Mouse (Mus musculus): ENCODE results near the gene Eif2ak4. TPM values are rescaled to one million over a fixed set of nuclear protein-coding genes. Genes with fewer than 3 reads are reported as not detected.
A peak's percentile ranks its signal among the peaks of the same experiment; 100 is the strongest.

The Eif2ak4 gene
- total RNA-seq, 2 experiments from 2014 or later: 12.7 to 16.3 TPM

GRCm38 (mm10) chr2:118497890-118498289, 109.5 kb downstream of the Eif2ak4 start:
- ATAC-seq (replicated peaks; ENCODE audit: poor library complexity, severe bottlenecking): no peak

GRCm38 (mm10) chr2:118498476-118498875, 110.1 kb downstream of the Eif2ak4 start:
- ATAC-seq (replicated peaks; ENCODE audit: poor library complexity, severe bottlenecking): no peak

- peak; percentile 91 for ATAC-seq (replicated peaks; ENCODE audit: poor library complexity, severe bottlenecking)
These were observed 110.9 kb downstream of the Eif2ak4 start for GRCm38 (mm10) chr2:118499135-118499961.

GRCm38 (mm10) chr2:118500191-118500590, 111.8 kb downstream of the Eif2ak4 start:
- ATAC-seq (replicated peaks; ENCODE audit: poor library complexity, severe bottlenecking): no peak

- ATAC-seq (replicated peaks; ENCODE audit: poor library complexity, severe bottlenecking): peak; percentile 71
These were observed 118.7 kb downstream of the Eif2ak4 start for GRCm38 (mm10) chr2:118507126-118507525.

- no peak for ATAC-seq (replicated peaks; ENCODE audit: poor library complexity, severe bottlenecking)
These were observed 121.4 kb downstream of the Eif2ak4 start for GRCm38 (mm10) chr2:118509688-118510446.

GRCm38 (mm10) chr2:118510447-118511310, 122.3 kb downstream of the Eif2ak4 start:
- ATAC-seq (replicated peaks; ENCODE audit: poor library complexity, severe bottlenecking): no peak

GRCm38 (mm10) chr2:118511779-118512417, 123.5 kb downstream of the Eif2ak4 start:
- peak; percentile 46 for ATAC-seq (replicated peaks; ENCODE audit: poor library complexity, severe bottlenecking)

- ATAC-seq (replicated peaks; ENCODE audit: poor library complexity, severe bottlenecking): peak; percentile 50
These were observed 124.3 kb downstream of the Eif2ak4 start for GRCm38 (mm10) chr2:118512418-118513377.

- ATAC-seq (replicated peaks; ENCODE audit: poor library complexity, severe bottlenecking): 0 out of 2 replicates have a peak, but pooled peaks have one; percentile 3
These were observed 131.9 kb downstream of the Eif2ak4 start for GRCm38 (mm10) chr2:118520042-118520933.

- peak; percentile 98 for ATAC-seq (replicated peaks; ENCODE audit: poor library complexity, severe bottlenecking)
These were observed 133.8 kb downstream of the Eif2ak4 start for GRCm38 (mm10) chr2:118522265-118522664.

- ATAC-seq (replicated peaks; ENCODE audit: poor library complexity, severe bottlenecking): peak; percentile 24
These were observed 134.8 kb downstream of the Eif2ak4 start for GRCm38 (mm10) chr2:118523163-118523730.

- ATAC-seq (replicated peaks; ENCODE audit: poor library complexity, severe bottlenecking): no peak
These were observed 136.4 kb downstream of the Eif2ak4 start for GRCm38 (mm10) chr2:118524811-118525210.
